Mouse (Mus musculus): Measurements from ENCODE around the gene Slc6a11. TPM values are rescaled to one million over a fixed set of nuclear protein-coding genes. Genes with fewer than 3 reads are reported as not detected.

Gene Slc6a11
- 0.18 TPM in 1 of 2 replicates, not detected in the other for total RNA-seq (2021)
- long read RNA-seq: 0 reads

GRCm38 (mm10) chr6:114131122-114131872, at the start of gene Slc6a11:
Gene Slc6a11, plus strand, starts transcription at chr6:114131241.
- DNase-seq: peak; percentile 10

GRCm38 (mm10) chr6:114087106-114087505, 43.9 kb upstream of the Slc6a11 start:
- DNase-seq: peak; percentile 35

- peak; percentile 50 for DNase-seq
Measured at GRCm38 (mm10) chr6:114089626-114090025, 41.4 kb upstream of the Slc6a11 start.

GRCm38 (mm10) chr6:114092216-114092615, 38.8 kb upstream of the Slc6a11 start:
- no peak for DNase-seq

GRCm38 (mm10) chr6:114094251-114094650, 36.8 kb upstream of the Slc6a11 start:
- no peak for DNase-seq

- DNase-seq: no peak
Measured at GRCm38 (mm10) chr6:114096574-114096973, 34.5 kb upstream of the Slc6a11 start.

- no peak for DNase-seq
Measured at GRCm38 (mm10) chr6:114101923-114102322, 29.1 kb upstream of the Slc6a11 start.

GRCm38 (mm10) chr6:114119507-114119906, 11.5 kb upstream of the Slc6a11 start:
- DNase-seq: no peak

- no peak for DNase-seq
Measured at GRCm38 (mm10) chr6:114125530-114125929, 5.5 kb upstream of the Slc6a11 start.

- DNase-seq: no peak
Measured at GRCm38 (mm10) chr6:114132472-114132871, 1.4 kb downstream of the Slc6a11 start.

GRCm38 (mm10) chr6:114132916-114133315, 1.9 kb downstream of the Slc6a11 start:
- DNase-seq: no peak

GRCm38 (mm10) chr6:114138970-114139369, 7.9 kb downstream of the Slc6a11 start:
- DNase-seq: no peak

GRCm38 (mm10) chr6:114141481-114141880, 10.4 kb downstream of the Slc6a11 start:
- no peak for DNase-seq

- DNase-seq: no peak
Measured at GRCm38 (mm10) chr6:114142480-114142879, 11.4 kb downstream of the Slc6a11 start.

GRCm38 (mm10) chr6:114143544-114143943, 12.5 kb downstream of the Slc6a11 start:
- DNase-seq: no peak

- no peak for DNase-seq
Measured at GRCm38 (mm10) chr6:114144447-114145105, 13.5 kb downstream of the Slc6a11 start.

GRCm38 (mm10) chr6:114145650-114146329, 14.7 kb downstream of the Slc6a11 start:
- no peak for DNase-seq

- no peak for DNase-seq
Measured at GRCm38 (mm10) chr6:114155720-114156119, 24.7 kb downstream of the Slc6a11 start.

GRCm38 (mm10) chr6:114158811-114159210, 27.8 kb downstream of the Slc6a11 start:
- DNase-seq: no peak

- no peak for DNase-seq
Measured at GRCm38 (mm10) chr6:114160732-114161131, 29.7 kb downstream of the Slc6a11 start.

GRCm38 (mm10) chr6:114174052-114174397, 43.0 kb downstream of the Slc6a11 start:
- DNase-seq: no peak

- no peak for DNase-seq
Measured at GRCm38 (mm10) chr6:114174398-114175140, 43.5 kb downstream of the Slc6a11 start.

All from adrenal gland, postnatal 25 days (tissue).